Mouse (Mus musculus): ENCODE data around the gene Klhl23. TPM values are rescaled to one million over a fixed set of nuclear protein-coding genes. Genes with fewer than 3 reads are reported as not detected.

Klhl23 gene
- polyA plus RNA-seq, 1 experiment: 0.09 TPM

- H3K4me3 ChIP-seq (replicated peaks): peak within 1 kb of the TSS; percentile 89
- H3K36me3 ChIP-seq (ENCODE audit: control insufficient read depth): peaks cover 6% of the 10 kb centered on the region
- no peaks in the 10 kb centered on the region for H3K27me3 ChIP-seq (ENCODE audit: control insufficient read depth)
- H3K9me3 ChIP-seq (ENCODE audit: control insufficient read depth, low read length): no peaks in the 10 kb centered on the region
- H3K4me1 ChIP-seq (ENCODE audit: control insufficient read depth): peaks cover 20% of the 10 kb centered on the region
- TF ChIP-seq TAL1 (IDR thresholded peaks at IDR 0.05; ENCODE audit: low read length) (no peak), GATA1 (IDR thresholded peaks at IDR 0.05; ENCODE audit: low read length) (no peak)
Observed at GRCm38 (mm10) chr2:69885451-69886305, 63.9 kb downstream of the Klhl23 start, which contains the start of gene Mettl5. Gene Mettl5, minus strand, starts transcription at chr2:69885615.

Other genes starting within 250 kb of the Klhl23 start
- gene Lrp2, start 235.9 kb upstream of the Klhl23 start, polyA plus RNA-seq (2012): not detected in 2 replicates
- gene Bbs5, start 174.8 kb upstream of the Klhl23 start, polyA plus RNA-seq (2012): not detected in 2 replicates
- not detected in 2 replicates for gene Klhl41, start 151.8 kb upstream of the Klhl23 start, polyA plus RNA-seq (2012)
- gene Fastkd1, start 108.4 kb upstream of the Klhl23 start, polyA plus RNA-seq (2012): 0.01 TPM in 1 of 2 replicates, not detected in the other
- 1.9 and 2.5 TPM in 2 replicates for gene Ppig, start 99.4 kb upstream of the Klhl23 start, polyA plus RNA-seq (2012)
- gene Ccdc173, start 32.4 kb upstream of the Klhl23 start, polyA plus RNA-seq (2012): not detected in 2 replicates
- gene Phospho2, start 32.3 kb upstream of the Klhl23 start, polyA plus RNA-seq (2012): 0.64 and 0.77 TPM in 2 replicates
- gene Ssb, start 39.6 kb downstream of the Klhl23 start, polyA plus RNA-seq (2012): 1.2 and 1.5 TPM in 2 replicates
- gene Mettl5, start 63.7 kb downstream of the Klhl23 start, polyA plus RNA-seq (2012): 11.6 and 13.1 TPM in 2 replicates
- 0.38 and 0.43 TPM in 2 replicates for gene Ubr3, start 75.3 kb downstream of the Klhl23 start, polyA plus RNA-seq (2012)
- under 0.01 TPM in 1 of 2 replicates, not detected in the other for gene Myo3b, start 217.2 kb downstream of the Klhl23 start, polyA plus RNA-seq (2012)

Measured in erythroblast, embryonic 14.5 days (primary cell).